Mouse (Mus musculus) CH12.LX (cell line): Measurements from ENCODE around the gene Zfp597. TPM values are rescaled to one million over a fixed set of nuclear protein-coding genes. Genes with fewer than 3 reads are reported as not detected.

Experiments used
- DNase-seq: peaks from one replicate; pipeline ENCODE4 v3.0.0-alpha.2; 2013; ENCODE audit errors: extremely low read depth
- H3K27ac ChIP-seq: 2 replicates; pipeline ENCODE4 v1.5.1; 2012; ENCODE audit warnings: low read depth, mild to moderate bottlenecking, control low read depth, moderate library complexity; ENCODE audit not compliant: insufficient read depth
- H3K27me3 ChIP-seq: replicated peaks from 2 replicates; pipeline ENCODE3; 2012; ENCODE audit warnings: inconsistent platforms
- H3K36me3 ChIP-seq, 2 experiments: replicated peaks in 1 of 2; 2 replicates each; pipeline versions ENCODE3 to v1.6.1; 2012; ENCODE audit warnings: inconsistent platforms in 1 of 2, low read length in 1 of 2, mild to moderate bottlenecking in 1 of 2, mixed read lengths in 1 of 2, moderate library complexity in 1 of 2; ENCODE audit not compliant: control insufficient read depth in 1 of 2, insufficient read depth in 1 of 2
- H3K4me1 ChIP-seq, 2 experiments: 2 replicates each; pipeline ENCODE4 v1.6.1; 2012; ENCODE audit warnings: inconsistent platforms in 1 of 2, moderate library complexity in 1 of 2; ENCODE audit not compliant: insufficient read depth in 2 of 2, control insufficient read depth in 1 of 2
- H3K4me2 ChIP-seq: 2 replicates; pipeline ENCODE4 v1.6.1; 2012; ENCODE audit warnings: low read depth, mild to moderate bottlenecking, control low read depth; ENCODE audit not compliant: poor library complexity, insufficient read depth, severe bottlenecking
- H3K4me3 ChIP-seq, 3 experiments: fragments of 150-350 bp in 1 of 3; sonication (generic) in 1 of 3; replicated peaks in 1 of 3; 2 replicates each; pipeline versions ENCODE3 to v1.5.1; 2011 to 2012; ENCODE audit warnings: low read depth in 2 of 3, low read length in 2 of 3, mild to moderate bottlenecking in 2 of 3, moderate library complexity in 2 of 3, control low read depth in 1 of 3, improper control_type of control experiment in 1 of 3, inconsistent platforms in 1 of 3, mixed read lengths in 1 of 3; ENCODE audit not compliant: poor library complexity in 1 of 3
- H3K79me2 ChIP-seq: replicated peaks from 2 replicates; pipeline ENCODE4 v1.6.1; 2012; ENCODE audit warnings: mild to moderate bottlenecking, moderate library complexity; ENCODE audit not compliant: control insufficient read depth, poor library complexity, insufficient read depth, severe bottlenecking; ENCODE audit errors: extremely low read depth
- H3K9ac ChIP-seq: 2 replicates; pipeline ENCODE4 v1.6.1; 2012; ENCODE audit warnings: low read depth, mild to moderate bottlenecking, control low read depth, moderate library complexity; ENCODE audit not compliant: insufficient read depth
- H3K9me3 ChIP-seq: replicated peaks from 2 replicates; pipeline ENCODE3; 2012; ENCODE audit warnings: low read length, inconsistent platforms, mixed read lengths
- CHD1 ChIP-seq: IDR thresholded peaks from 2 replicates; pipeline ENCODE4 v1.6.1; 2012; ENCODE audit warnings: low read depth, low read length, improper control_type of control experiment, inconsistent platforms
- CHD2 ChIP-seq: IDR thresholded peaks from 2 replicates; pipeline ENCODE4 v1.6.1; 2011; ENCODE audit warnings: low read length, improper control_type of control experiment
- CTCF ChIP-seq, 2 experiments: IDR thresholded peaks in 1 of 2; conservative IDR thresholded peaks in 1 of 2; 2 replicates each; pipeline ENCODE4 v1.5.1; 2011 to 2012; ENCODE audit warnings: low read depth in 2 of 2, low read length in 2 of 2, improper control_type of control experiment in 1 of 2, inconsistent platforms in 1 of 2, mild to moderate bottlenecking in 1 of 2, moderate library complexity in 1 of 2
- ELF1 ChIP-seq: IDR thresholded peaks from 2 replicates; pipeline ENCODE4 v1.6.1; 2014; ENCODE audit warnings: low read depth, mild to moderate bottlenecking, inconsistent platforms, low read length, improper control_type of control experiment
- EP300 ChIP-seq: IDR thresholded peaks from 2 replicates; pipeline ENCODE4 v1.6.1; 2011; ENCODE audit warnings: low read length, improper control_type of control experiment
- ETS1 ChIP-seq: conservative IDR thresholded peaks from 2 replicates; pipeline ENCODE4 v1.6.1; 2012; ENCODE audit warnings: low read depth, mild to moderate bottlenecking, inconsistent platforms, low read length, improper control_type of control experiment, moderate library complexity
- GABPA ChIP-seq: IDR thresholded peaks from 2 replicates; pipeline ENCODE4 v1.6.1; 2012; ENCODE audit warnings: low read depth, low read length, improper control_type of control experiment, inconsistent platforms; ENCODE audit not compliant: insufficient replicate concordance
- JUN ChIP-seq: IDR thresholded peaks from 2 replicates; pipeline ENCODE4 v1.6.1; 2011; ENCODE audit warnings: low read depth, mild to moderate bottlenecking, low read length, improper control_type of control experiment, moderate library complexity; ENCODE audit not compliant: insufficient read depth
- MAFK ChIP-seq: IDR thresholded peaks from 2 replicates; pipeline ENCODE4 v1.6.1; 2011; ENCODE audit warnings: low read length, improper control_type of control experiment; ENCODE audit not compliant: insufficient replicate concordance
- NELFE ChIP-seq: IDR thresholded peaks from 2 replicates; pipeline ENCODE4 v1.6.1; 2011; ENCODE audit warnings: low read depth, low read length, improper control_type of control experiment
- NRF1 ChIP-seq: IDR thresholded peaks from 2 replicates; pipeline ENCODE4 v1.6.1; 2014; ENCODE audit warnings: low read depth, mild to moderate bottlenecking, inconsistent platforms, low read length, improper control_type of control experiment, moderate library complexity
- POLR2A ChIP-seq: IDR thresholded peaks from 2 replicates; pipeline ENCODE4 v1.6.1; 2011; ENCODE audit warnings: low read depth, mild to moderate bottlenecking, improper control_type of control experiment, low read length
- RAD21 ChIP-seq: IDR thresholded peaks from 2 replicates; pipeline ENCODE4 v1.6.1; 2011; ENCODE audit warnings: low read depth, mild to moderate bottlenecking, low read length, improper control_type of control experiment, moderate library complexity
- SMC3 ChIP-seq: IDR thresholded peaks from 2 replicates; pipeline ENCODE4 v1.6.1; 2011; ENCODE audit warnings: low read depth, low read length, improper control_type of control experiment
- TCF12 ChIP-seq: IDR thresholded peaks from 2 replicates; pipeline ENCODE4 v1.6.1; 2014; ENCODE audit warnings: low read depth, mild to moderate bottlenecking, inconsistent platforms, low read length, improper control_type of control experiment
- USF1 ChIP-seq: IDR thresholded peaks from 2 replicates; pipeline ENCODE4 v1.6.1; 2014; ENCODE audit warnings: low read depth, mild to moderate bottlenecking, inconsistent platforms, low read length, improper control_type of control experiment
- USF2 ChIP-seq: conservative IDR thresholded peaks from 2 replicates; pipeline ENCODE4 v1.6.1; 2011; ENCODE audit warnings: low read depth, low read length, improper control_type of control experiment
- ZKSCAN1 ChIP-seq: IDR thresholded peaks from 2 replicates; pipeline ENCODE4 v1.6.1; 2012; ENCODE audit warnings: low read depth, inconsistent platforms, low read length, improper control_type of control experiment, borderline replicate concordance
- ZNF384 ChIP-seq: IDR thresholded peaks from 2 replicates; pipeline ENCODE4 v1.6.1; 2012; ENCODE audit warnings: low read depth, low read length, improper control_type of control experiment, inconsistent platforms
- dilution Hi-C: fragments of 300-500 bp; cut with MboI; formaldehyde crosslinking; loops from 2 replicates; pipeline ENCODE4 v1.14.3; 2020; ENCODE audit warnings: low sequenced_read_pairs; ENCODE audit not compliant: extremely low pct_unique_long_range_greater_than_20kb, extremely low pct_ligation_motif_present
- in situ Hi-C: fragments of 300-500 bp; cut with MboI; formaldehyde crosslinking; loops from 3 replicates; pipeline ENCODE4 v1.14.3; 2019; ENCODE audit warnings: low sequenced_read_pairs, low pct_ligation_motif_present, low pct_unique_long_range_greater_than_20kb, mixed read lengths
- polyA plus RNA-seq: library from polyadenylated mRNA; unstranded; fragments of >175 nt; gene quantifications from 2 replicates; pipeline ENCODE4 v1.2.1, GENCODE M21; 2012; ENCODE audit warnings: low read depth; ENCODE audit not compliant: insufficient read length
- total RNA-seq, 2 experiments: library from RNA; depleted of rRNA; stranded (reverse); fragments of 300-350 nt in 1 of 2; fragments of >200 nt in 1 of 2; gene quantifications; 2 replicates each; pipeline ENCODE4 v1.2.3; 2012 to 2014

Gene Zfp597
- total and polyA plus RNA-seq, 3 experiments, result 10.4 to 17.8 (median 11.0) TPM

DNA sequence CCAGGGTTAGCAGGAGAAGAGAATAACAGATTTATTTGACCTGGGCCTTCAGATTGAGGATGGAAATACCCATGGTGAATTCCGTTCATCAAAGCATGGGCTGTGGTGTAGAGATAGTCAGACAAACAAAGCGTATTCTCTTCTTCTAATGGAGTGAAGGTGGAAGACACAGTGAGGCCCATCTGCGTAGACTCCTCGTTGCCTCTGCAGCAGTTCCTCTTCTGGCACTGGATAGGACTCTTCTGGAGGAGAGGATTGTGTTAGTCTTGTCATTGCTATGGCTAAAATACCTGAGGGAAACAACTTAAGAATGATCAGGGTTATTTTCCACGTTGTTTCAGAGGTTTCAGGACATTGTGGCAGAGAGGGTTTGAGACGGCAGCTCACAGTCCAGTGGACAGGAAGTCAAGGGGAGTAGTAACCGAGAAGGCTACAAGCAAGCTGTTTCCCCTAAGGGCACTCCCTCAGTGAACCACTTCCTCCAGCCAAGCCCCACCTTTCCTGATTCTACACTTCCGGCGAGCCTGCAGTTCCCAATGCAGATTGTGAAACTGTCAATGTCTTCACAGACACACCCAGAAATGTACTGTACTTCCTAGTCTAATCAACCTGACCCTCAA lies 10.9 kb upstream of the Zfp597 start (continued):
- TF ChIP-seq TCF12, result peak; percentile 87
- TF ChIP-seq USF2, result no peak
- TF ChIP-seq CTCF (conservative IDR thresholded peaks at IDR 0.05 in 1 of 2, IDR thresholded peaks at IDR 0.05 in 1 of 2; ENCODE audit: low read depth in 2 of 2, low read length in 2 of 2), result no peak
- TF ChIP-seq GABPA, result no peak
- TF ChIP-seq POLR2A, result peak; percentile 99
- TF ChIP-seq ETS1, result 0 out of 2 replicates have a peak, but pooled peaks have one; percentile 37
- TF ChIP-seq ZNF384, result no peak
- no peak for TF ChIP-seq EP300

DNA sequence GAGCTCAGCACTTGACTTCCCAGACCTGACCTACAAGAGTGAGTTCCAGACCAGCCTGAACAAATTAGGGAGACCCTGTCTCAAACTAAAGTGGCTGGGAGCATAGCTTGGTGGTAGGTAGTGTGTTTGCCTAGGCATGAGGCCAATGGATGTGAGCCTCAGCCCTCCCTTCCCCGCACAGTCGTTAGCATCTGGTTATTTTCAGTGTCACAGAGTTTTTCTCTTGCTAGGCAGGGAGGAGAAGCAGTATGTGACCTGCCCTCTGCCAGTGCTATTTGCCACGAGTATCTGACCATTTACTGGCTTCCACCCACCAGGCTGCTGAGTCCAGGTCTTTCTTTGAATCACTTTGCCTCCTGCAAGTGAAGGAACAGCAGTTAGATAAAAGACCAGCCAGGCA lies 9.4 kb upstream of the Zfp597 start:
- Histone ChIP-seq H3K4me3 (no peak overlapping the region), H3K36me3 (peaks cover 27 to 67% of the 10 kb centered on the region in 2 experiments), H3K79me2 (peaks cover 25% of the 10 kb centered on the region), H3K27ac (no peak overlapping the region), H3K27me3 (no peaks in the 10 kb centered on the region), H3K9me3 (no peaks in the 10 kb centered on the region), H3K4me1 (peaks cover 9 to 28% of the 10 kb centered on the region in 2 experiments), H3K4me2 (no peak overlapping the region), H3K9ac (no peak overlapping the region)
- dilution Hi-C loops, result no loop called here
- TF ChIP-seq USF1 (no peak), NELFE (no peak), JUN (no peak), ELF1 (no peak), EP300 (no peak), NRF1 (no peak), ZKSCAN1 (no peak), CHD1 (no peak), TCF12 (no peak), RAD21 (no peak), SMC3 (no peak)
- in situ Hi-C loops, result no loop called here
- no peak for DNase-seq

DNA sequence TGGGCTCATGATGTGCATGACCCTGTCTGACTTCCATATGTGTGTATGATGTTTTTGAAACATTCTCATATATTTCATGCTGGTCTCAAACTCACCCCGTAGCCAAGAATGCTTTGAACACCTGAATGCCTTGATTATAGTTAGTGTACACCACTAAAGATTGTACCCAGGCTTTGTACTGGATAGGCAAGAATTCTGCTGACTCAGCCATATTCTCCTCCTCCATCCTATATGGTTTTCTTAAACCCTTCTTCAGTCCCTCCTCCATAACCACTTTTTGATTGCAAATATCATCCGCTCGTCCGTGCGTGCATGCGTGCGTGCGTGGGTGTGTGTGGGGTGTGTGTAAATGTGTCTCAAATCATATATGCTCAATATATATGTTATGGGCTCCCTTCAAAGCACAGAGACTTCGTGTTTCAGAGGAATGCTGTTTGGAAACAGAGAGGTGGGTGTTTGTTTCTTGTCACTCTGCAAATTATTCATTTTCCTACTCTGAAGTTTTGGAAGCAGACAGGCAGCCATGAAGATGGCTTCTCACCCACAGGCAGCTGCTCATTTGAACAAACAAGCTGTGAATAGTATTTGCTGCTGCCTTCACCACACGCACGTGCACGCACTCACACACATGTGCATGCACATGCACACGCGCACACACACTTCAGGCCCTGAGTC lies 7.4 kb upstream of the Zfp597 start:
- dilution Hi-C loops, result no loop called here
- peaks cover 9 to 40% of the 10 kb centered on the region in 2 experiments for H3K4me1 ChIP-seq
- H3K27ac ChIP-seq, result no peak overlapping the region
- H3K9ac ChIP-seq, result no peak overlapping the region
- in situ Hi-C loops, result no loop called here
- H3K9me3 ChIP-seq, result no peaks in the 10 kb centered on the region
- peaks cover 39% of the 10 kb centered on the region for H3K79me2 ChIP-seq
- peaks cover 14 to 59% of the 10 kb centered on the region in 2 experiments for H3K36me3 ChIP-seq
- no peak for DNase-seq
- H3K4me3 ChIP-seq, result no peak overlapping the region
- no peaks in the 10 kb centered on the region for H3K27me3 ChIP-seq
- TF ChIP-seq MAFK (peak; percentile 98), CHD2 (no peak)
- no peak overlapping the region for H3K4me2 ChIP-seq
